Mouse (Mus musculus) myocyte (in vitro differentiated cells): ENCODE measurements around the gene Rxra.

Experiments
- CEBPB ChIP-seq: IDR thresholded peaks from 2 replicates; pipeline ENCODE4 v1.6.1; 2011; ENCODE audit warnings: mild to moderate bottlenecking, moderate library complexity; ENCODE audit not compliant: poor library complexity, insufficient read depth, severe bottlenecking
- E2F4 ChIP-seq: IDR thresholded peaks from one replicate; pipeline ENCODE4 v1.6.1; 2011; ENCODE audit warnings: mild to moderate bottlenecking, control low read depth, moderate library complexity; ENCODE audit not compliant: insufficient read depth
- MAX ChIP-seq: IDR thresholded peaks from one replicate; pipeline ENCODE4 v1.6.1; 2011; ENCODE audit warnings: low read depth, mild to moderate bottlenecking, control low read depth
- MYOD1 ChIP-seq, 3 experiments: IDR thresholded peaks; one replicate each; pipeline ENCODE4 v1.6.1; 2011; ENCODE audit warnings: control low read depth in 2 of 3, low read depth in 2 of 3, mild to moderate bottlenecking in 2 of 3, moderate library complexity in 1 of 3; ENCODE audit not compliant: insufficient read length in 2 of 3, control insufficient read depth in 1 of 3
- MYOG ChIP-seq, 3 experiments: IDR thresholded peaks; one replicate each; pipeline ENCODE4 v1.6.1; 2011; ENCODE audit warnings: control low read depth in 2 of 3, low read depth in 2 of 3, mild to moderate bottlenecking in 2 of 3; ENCODE audit not compliant: insufficient read length in 2 of 3, control insufficient read depth in 1 of 3, insufficient read depth in 1 of 3
- POLR2A ChIP-seq: IDR thresholded peaks from one replicate; pipeline ENCODE4 v1.6.1; 2011; ENCODE audit warnings: low read depth, mild to moderate bottlenecking, control low read depth, moderate library complexity; ENCODE audit not compliant: insufficient read length
- POLR2AphosphoS2 ChIP-seq: IDR thresholded peaks from one replicate; pipeline ENCODE4 v1.6.1; 2011; ENCODE audit warnings: low read depth, control low read depth; ENCODE audit not compliant: insufficient read length
- REST ChIP-seq: IDR thresholded peaks from one replicate; pipeline ENCODE4 v1.6.1; 2011; ENCODE audit warnings: mild to moderate bottlenecking, control low read depth, moderate library complexity; ENCODE audit not compliant: insufficient read depth, insufficient read length
- SRF ChIP-seq: IDR thresholded peaks from one replicate; pipeline ENCODE4 v1.6.1; 2011; ENCODE audit warnings: low read depth; ENCODE audit not compliant: control insufficient read depth, insufficient read length
- TCF12 ChIP-seq: IDR thresholded peaks from one replicate; pipeline ENCODE4 v1.6.1; 2011; ENCODE audit warnings: mild to moderate bottlenecking, control low read depth; ENCODE audit not compliant: poor library complexity, insufficient read depth, severe bottlenecking
- TCF3 ChIP-seq: IDR thresholded peaks from one replicate; pipeline ENCODE4 v1.6.1; 2011; ENCODE audit warnings: low read depth, control low read depth; ENCODE audit not compliant: insufficient read length
- USF1 ChIP-seq: IDR thresholded peaks from one replicate; pipeline ENCODE4 v1.6.1; 2011; ENCODE audit warnings: low read depth, mild to moderate bottlenecking, control low read depth, moderate library complexity

- TF ChIP-seq MAX (no peak), POLR2A (no peak), MYOD1 (IDR thresholded peaks at IDR 0.05; ENCODE audit: control insufficient read depth in 1 of 3, insufficient read length in 2 of 3, low read depth in 2 of 3) (no peak), E2F4 (no peak), CEBPB (no peak), TCF12 (no peak), POLR2AphosphoS2 (no peak), MYOG (IDR thresholded peaks at IDR 0.05; ENCODE audit: control insufficient read depth in 1 of 3, insufficient read depth in 1 of 3, insufficient read length in 2 of 3, low read depth in 2 of 3) (no peak), USF1 (no peak), SRF (no peak), TCF3 (no peak), REST (no peak)
Measured at GRCm38 (mm10) chr2:27772841-27773388, 96.7 kb downstream of the Rxra start.
